Mouse (Mus musculus) layer of hippocampus, adult 18-20 months (tissue): ENCODE measurements around the gene Zfp69. TPM values are rescaled to one million over a fixed set of nuclear protein-coding genes. Genes with fewer than 3 reads are reported as not detected.

Experiments used
- DNase-seq, 2 experiments: peaks; one replicate each; pipeline ENCODE4 v3.0.0; 2022; ENCODE audit warnings: low spot score in 2 of 2
- long read RNA-seq: library from polyadenylated mRNA; stranded (forward); transcript quantifications from one replicate; pipeline ENCODE4 v2.0.0, GENCODE M21; 2021
- total RNA-seq, 2 experiments: library from RNA; stranded (reverse); gene quantifications; 2 replicates each; pipeline ENCODE4 v1.2.3; 2021

Gene Zfp69
- 1 to 10 TPM; 1.5 to 1.9 TPM for total RNA-seq
- long read RNA-seq, partial matches to known transcripts = 0 of 2 reads
- long read RNA-seq, other reads (novel, unspliced or antisense) = 2 of 2 reads

DNA sequence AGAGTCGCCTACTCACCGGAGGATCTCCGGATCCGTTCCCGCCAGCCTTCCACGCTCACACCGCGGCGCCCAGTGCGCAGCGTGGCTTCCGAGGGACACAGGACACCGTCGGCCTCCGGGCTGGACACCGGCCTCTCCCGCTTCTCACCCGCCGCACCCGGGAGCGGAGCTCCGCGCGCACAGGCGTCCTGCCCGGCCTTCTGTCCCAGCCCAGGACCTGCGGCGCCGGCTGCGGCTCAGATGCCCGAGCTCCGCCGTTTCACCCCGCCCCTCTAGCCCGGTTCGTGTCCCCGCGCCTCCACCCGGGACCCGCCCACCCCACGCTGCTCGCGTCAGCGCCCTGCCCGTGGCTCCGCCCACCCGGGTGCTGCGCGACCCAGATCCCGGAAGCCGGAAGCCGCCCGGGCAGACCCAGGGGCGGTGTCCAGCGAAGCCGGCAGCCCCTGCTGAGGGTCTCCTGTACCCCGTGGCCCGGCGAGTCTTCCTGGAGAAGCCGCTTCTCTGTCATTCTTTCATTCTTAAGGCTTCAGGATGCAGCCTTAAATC is at the start of gene Zfp69:
Zfp69 (minus strand) TSS at position 272 of the 546 bp plus-strand sequence.
- DNase-seq = peak; percentile 70 to 83

DNA sequence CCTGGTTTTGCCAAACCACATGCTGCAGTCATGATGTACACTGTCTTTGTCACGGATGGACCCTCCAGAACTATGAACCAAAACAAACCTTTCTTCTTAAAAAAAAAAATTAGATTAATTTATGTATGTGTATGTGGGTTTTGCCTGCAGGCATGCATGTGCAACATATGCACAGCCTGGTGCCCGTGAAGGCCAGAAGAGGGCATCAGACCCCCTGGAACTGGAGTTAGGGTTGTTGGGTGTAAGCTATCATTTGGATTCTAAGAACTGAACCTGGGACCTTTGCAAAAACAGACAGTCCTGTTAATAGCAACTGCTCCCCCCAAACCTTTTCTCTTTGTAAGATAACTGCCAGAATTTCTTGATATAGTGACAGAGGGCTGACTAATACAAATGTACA is 49.5 kb upstream of the Zfp69 start:
- no peak for DNase-seq

DNA sequence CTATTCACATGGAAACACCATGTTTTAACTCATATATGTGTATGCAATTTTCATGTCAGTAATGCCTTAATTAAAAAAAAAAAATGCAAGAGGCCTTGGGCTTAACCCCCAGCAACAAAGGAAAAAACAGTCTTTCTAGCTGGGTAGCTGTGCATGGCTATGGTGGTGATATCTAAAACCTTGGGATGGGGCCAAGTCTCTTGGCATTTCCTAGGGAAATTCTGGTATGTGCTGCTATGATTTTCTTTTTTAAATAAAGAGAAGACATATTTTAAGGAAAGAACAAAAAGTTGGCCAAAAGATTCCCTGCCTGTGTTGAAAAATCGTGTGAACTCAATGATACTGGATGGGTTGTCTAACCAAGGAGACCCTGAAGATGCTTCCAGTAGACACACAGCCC is 44.4 kb upstream of the Zfp69 start:
- no peak for DNase-seq

DNA sequence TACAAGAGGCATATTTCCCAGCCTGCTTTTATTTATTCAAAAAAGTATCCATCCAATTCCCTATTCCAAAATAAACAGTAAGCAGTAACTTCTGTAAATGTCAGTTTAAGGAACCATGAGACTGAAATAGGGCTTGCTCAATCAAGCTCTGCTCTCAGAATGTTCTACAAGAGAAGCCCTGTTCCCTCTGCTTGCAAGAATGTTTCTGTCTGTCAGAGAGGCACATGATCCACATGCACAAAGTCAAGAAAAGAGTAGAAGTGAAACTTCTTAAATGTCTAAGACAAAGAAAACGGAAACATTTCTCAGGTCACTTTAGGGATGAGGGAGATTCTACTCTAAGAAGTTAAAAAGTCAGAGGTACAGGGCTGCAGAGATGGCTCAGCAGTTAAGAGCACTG is 41.5 kb upstream of the Zfp69 start:
- DNase-seq = no peak

DNA sequence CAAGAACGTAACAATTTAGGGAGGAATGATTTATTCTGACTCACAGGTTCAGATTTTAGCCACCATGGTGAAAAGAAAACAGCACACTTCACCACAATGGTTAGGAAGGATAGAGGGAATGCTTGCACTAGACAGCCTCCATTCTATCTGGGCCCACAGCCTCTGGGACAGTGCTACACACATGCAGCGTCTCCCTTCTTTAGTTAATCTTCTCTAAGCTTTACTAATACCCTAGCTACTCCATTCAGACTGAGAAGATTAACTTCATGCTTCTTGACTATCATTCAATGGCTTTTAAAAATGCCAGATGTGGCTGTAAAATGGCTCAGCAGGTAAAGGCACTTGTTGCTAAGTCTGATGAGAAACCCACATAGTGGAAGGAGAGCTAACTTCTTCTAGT is 40.8 kb upstream of the Zfp69 start:
- no peak for DNase-seq

DNA sequence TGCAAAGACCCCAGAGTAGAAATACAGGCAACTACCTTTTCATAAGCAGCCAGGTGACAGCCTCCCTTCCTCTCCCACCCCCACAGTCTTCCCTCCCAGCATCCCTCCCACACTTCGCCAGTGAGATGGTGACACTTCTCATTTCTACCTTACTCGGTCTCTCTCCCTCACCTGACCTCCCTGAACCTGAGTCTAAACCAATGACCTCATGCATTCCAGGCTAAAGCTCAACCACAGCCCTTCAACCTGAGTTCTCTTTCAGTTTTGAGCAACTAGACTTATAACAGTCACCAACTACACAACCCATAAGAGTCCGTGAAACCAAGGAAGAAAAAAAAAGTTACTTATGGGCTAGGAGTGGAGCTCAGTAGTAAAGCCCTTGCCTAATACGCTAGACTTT is 35.8 kb upstream of the Zfp69 start:
- DNase-seq = no peak

DNA sequence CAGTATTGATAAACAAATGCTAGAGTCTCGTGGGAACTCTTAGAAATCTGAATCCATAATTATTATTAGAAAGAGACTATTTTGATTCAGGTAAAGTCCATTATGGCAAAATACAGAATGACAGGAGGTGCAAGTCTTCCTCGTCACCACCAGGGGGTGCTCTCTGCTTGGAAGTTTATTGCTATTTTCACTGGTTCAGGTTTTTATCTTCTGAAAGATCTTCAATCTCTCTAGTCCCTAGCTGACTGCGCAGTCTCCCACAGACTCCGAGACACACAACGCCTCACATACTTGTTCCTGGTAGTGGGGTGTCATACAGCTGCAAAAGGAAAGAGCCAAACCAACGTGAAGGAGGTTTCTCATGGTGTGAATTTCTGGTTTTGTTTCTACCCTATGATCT is 34.9 kb upstream of the Zfp69 start:
- DNase-seq = peak in 1 of 2 experiments; percentile 52

DNA sequence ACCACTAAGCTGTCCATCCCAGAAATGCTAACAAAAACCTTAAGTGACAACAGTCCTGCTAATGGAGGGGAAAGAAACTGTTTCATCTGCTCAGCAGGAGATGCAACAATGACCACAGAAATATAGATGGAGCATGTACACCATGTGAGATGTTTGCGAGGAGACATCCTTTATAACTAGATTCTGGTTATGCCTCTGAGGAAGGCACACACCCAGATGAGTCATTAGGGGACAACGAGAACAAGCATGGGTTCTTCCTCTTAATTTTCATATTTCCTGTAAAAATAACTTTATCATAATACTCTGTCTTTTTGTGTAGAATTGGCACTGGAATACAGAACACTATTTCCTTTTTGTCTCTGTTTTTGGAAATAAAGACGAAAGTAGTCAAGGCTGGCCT is 26.7 kb upstream of the Zfp69 start:
- DNase-seq = no peak

DNA sequence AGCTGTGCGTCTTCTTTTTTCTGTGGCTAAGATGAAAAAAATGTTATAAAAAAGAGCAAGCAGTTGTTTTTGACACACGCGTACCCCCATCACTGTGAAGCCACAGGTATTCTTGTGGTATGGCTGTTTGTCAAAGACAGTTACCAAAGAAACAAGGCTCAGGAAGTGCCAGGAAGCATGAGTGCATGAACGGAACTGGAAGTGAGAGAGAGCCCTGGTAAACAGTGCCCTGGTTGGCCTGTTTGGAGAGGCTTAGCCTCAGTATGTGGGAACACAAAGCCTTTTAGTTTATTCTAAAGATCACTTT is 23.9 kb upstream of the Zfp69 start:
- no peak for DNase-seq

DNA sequence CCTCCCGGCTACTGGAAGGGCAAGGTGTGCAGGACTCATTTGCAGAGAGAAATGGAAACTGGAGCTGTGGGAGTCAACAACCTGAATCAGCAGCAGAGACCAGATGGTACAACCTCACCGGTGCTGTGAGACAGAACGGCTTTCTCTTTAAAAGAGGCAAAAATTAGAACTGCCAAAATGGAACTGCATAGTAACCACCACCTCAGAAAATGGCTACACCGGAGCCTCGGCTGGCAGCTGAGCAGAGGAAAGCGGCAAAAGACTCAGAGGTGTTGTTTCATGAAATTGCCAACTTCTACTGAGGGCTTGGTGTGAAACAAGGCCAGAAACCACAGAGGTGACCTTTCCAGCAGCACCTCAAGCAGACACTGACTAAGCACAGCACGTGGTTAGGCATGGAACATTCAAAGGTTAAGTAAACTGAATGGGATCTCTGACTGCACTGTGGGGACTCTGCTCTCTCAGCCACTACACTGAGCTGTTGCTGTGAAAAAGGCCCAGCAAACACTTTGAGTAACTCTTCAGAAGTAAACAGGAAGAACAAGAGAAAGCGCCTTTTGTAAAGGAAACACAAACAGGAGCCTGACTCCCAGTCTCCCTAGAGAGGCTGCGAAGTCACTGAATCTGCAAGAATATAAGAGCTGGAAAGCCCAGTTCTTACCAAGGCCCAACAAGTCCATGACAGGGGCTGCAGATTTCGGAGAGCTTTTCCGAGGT is 23.4 kb upstream of the Zfp69 start:
- peak in 1 of 2 experiments; percentile 45 for DNase-seq

DNA sequence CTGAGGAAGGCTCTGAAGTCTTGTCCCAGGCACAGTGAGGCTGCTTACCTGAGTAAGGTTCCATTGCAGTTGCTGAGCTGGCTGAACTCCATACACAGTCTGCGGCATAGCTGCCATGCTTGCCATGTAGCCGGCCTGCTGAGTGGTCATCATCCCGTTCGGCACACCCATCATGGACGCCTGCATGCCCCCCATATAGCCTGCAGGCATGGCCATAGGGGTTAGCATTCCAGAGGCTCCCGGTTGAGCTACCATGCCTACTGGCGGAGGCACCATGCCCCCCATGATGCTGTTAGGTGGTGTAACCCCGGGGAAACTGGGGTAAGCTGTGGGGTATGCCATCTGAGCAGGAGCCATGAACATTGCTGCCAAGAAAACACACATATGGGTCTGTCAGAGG is 20.3 kb upstream of the Zfp69 start:
- no peak for DNase-seq

DNA sequence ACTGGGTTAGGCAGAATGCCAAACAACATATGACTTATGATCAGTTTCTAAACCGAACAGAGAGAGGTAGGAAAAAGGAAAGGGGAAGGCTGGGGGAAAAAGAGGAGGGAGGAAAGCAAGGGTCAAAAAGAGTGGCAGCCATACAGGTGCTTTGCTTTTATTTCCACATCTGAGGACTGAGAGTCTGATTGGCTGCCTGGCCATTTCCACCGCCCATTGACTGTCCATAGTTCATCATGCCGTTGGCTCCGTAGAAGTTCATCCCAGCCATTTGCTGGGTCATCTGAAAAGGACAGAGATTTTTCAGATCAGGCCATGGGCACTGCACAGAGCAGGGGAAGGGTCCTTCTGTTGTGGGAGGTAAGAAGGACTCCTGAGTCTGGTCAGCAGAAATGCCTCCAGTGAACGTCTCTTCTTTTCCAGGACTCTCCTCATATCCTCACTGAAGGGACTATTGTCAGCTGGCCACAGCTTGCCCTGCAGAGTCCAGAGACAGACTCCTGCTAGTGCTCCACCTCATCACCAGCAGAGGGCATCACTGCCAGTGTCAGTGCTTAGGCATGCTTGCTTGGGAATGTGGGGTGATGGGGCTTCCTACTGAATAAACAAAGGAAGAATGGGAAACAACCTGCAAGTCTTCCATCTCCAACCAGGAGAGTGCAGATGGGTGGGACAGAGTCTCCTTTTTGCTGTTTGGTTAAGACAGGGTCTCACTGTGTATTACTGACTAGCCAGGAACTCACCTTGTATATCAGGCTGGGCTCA is 18.1 kb upstream of the Zfp69 start:
- peak in 1 of 2 experiments; percentile 49 for DNase-seq

DNA sequence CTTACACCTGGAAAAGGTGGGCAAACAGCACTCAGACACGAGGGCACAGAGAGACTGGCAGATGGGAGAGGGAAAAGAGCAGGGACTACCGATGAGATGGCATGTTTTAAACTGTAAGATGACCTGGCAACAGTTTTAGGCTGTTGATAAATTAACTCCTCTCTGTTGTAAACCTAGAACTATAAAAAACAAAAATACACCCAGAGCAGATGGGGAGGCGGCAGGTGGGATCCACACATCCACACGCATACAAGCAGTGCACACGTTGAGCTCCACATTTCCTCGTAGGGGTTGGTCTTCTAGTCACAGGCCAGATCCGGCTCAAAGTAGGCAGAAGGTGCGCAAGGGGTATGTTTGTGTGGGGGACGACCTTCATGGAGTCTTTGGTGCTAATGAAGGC is 17.0 kb upstream of the Zfp69 start:
- no peak for DNase-seq

DNA sequence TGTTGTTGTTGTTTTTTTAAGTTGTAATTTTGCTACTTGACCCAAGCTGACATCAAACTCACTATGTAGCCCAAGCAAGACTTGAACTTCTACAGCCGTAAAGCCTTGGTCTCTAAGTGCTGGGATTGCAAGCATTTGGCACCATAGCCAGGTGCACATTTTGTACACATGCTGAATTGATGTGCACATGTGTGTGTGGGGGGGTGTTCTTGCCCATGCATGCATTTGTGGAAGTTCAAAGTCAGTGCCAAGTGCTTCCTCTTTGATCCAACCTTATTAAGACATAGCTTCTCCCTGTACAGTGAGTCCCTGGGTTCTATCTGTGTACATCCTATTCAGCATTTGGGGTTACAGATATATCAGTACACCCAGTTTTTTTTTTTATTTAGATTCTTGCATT is 4.1 kb upstream of the Zfp69 start:
- no peak for DNase-seq

DNA sequence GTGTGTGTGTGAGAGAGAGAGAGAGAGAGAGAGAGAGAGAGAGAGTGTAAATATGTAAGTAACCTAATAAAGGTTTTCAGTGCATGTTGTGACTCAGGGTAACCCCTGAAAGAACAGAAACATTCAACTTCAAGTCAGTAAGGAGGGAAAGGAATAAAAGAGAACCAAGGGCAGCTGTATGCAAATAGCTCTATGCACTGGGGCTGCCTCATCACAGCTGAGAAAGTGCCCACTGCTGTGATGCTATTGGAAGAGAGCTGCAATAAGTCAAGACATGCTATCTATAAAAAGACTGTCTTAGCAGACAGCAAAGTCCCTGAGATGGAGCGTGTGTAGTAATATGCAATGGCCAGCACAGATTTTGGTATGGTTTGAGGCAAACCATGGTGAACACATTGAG is 2.2 kb upstream of the Zfp69 start:
- no peak for DNase-seq

DNA sequence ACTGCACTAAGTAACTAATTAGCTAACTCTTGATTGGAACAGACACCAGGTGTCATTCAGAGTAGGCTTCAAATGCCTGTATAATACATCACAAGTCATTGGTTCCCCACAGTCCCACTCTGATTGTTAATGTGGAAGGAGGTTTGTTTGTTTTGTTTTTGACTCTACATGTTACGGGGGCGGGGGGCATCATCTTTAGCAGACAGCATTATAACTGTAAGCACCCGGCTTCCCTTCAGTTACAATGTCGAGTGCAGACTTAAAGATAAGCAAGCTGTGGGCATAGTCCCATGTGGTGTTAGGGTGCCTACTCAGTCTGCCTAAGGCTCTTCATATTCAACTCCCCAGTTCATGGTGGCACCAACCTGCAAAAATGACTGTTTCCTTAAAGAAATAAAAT is 1.5 kb upstream of the Zfp69 start:
- no peak for DNase-seq

DNA sequence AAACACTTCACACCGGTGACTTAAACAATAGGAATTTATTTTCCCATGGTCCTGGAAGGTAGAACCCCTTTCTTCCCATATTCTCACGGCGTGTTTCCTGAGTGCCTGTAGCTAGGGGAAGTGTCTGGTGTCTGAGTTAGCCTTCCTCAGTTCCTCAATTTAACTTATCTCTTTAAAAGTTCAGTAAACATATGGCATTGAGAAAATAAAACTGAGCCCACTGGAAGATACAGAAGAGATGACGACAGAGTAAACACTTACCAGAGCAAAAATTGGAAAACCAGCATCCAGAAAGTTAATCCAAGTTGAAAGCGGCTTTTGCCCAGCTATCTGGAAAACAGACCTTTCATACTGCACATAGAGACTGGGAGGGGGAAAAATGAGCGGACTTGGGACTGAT is 664 bp upstream of the Zfp69 start:
- DNase-seq = no peak

DNA sequence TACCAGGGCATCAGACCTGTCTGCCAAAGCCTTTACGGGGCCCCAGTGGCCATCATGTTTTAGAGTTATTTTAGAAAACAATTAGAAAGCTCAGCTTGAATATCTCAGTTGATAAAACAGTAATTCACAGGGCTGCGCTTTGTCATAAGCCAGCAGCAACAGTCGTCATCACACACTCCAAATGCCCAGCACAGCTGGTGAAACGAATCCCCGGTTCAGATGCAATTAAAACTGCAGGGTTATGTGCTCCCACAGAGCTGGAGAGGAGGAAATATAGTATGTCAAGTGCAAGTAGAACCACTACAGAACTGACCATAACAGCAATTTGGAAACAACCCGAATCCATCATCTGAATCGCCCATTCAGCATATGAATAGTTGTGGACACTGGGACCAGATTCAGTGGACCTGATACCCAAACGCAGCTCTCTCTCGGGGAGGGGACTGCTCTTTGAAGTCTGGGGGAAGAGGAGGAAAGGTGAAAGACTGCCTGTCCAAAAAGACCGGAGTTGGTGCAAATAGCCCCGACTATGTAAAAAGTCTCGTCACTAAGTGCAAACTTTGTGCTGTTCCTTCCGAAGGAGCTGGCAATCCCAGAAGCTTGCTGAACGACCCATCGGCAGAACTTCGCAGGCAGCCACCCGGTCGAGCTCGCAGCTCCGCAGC is 604 bp downstream of the Zfp69 start:
- no peak for DNase-seq

DNA sequence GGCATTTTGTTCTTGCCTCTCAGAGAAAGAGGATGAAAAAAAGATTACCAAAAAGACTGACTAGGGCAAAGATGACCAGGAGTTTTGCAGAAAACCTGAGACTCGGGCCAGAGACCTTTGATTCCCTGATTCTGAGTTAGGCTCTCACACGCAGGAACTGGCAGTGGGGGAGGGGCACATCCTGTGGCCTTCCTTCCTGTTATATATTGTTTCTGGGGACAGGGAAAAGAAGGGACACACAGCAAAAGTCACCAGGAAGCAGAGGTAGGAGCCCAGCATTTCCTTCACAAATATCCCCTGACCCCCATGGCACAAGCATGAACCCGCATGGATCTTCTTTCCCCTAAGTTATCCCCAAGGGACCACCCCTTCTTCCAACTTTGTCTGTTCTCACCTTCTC is 2.6 kb downstream of the Zfp69 start:
- no peak for DNase-seq

DNA sequence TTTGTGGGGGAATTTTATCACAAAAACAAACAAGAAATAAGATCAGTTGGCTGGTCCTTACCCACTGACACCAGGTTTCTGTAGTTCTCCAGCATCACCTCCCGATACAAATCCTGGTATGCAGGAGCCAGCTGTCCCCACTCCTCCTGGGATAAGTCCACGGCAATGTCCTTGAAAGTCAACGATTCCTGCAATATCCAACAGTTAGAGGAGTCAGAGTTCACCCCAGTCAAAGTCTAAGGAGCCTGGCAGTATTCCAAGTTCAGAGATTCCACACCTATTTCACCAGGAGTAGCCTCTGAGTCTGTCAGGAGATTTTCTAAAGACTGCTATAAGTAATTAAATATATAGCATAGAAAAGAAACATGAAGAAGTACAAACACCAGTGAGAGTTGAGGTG is 16.5 kb downstream of the Zfp69 start:
- no peak for DNase-seq

DNA sequence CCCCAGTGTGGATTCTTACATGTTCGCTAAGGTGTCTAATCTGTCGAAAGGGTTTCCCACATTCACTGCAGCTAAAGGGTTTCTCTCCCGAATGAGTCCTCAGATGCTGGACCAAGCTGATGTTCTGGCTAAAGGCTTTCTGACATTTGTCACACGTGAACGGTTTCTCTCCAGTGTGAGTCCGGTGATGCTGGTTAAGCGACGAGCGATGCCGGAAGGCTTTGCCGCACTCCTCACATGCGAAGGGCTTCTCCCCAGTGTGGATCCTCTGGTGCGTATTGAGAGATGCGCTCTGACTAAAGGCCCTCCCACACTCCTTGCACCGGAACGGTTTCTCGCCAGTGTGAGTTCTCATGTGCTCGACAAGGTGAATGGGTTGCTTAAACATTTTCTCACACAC is 20.8 kb downstream of the Zfp69 start:
- no peak for DNase-seq

DNA sequence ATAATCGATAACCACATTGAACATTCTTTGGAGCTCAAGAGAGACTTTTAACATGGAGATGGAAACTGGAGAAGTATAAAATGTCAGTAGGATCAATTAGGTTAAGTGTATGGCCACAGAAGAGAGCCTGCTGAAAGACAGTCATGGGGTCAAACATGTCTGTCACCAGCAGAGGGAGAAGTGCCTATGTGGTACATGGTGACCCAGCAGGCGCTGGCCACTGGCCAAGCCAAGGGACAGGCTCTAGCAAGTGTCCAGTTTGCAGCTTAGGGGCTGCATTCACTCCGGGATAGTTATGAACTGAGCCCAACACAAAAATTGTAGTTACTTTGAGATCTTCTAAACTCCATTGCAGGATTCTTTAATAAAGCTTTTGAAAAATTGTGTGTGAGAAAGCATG is 22.8 kb downstream of the Zfp69 start:
- no peak for DNase-seq
